Mouse (Mus musculus) testis, postnatal 10 days (tissue): ENCODE results near the gene Smim4.

Source experiments
- DNase-seq: peaks from one replicate; pipeline ENCODE4 v3.0.0; 2021; ENCODE audit warnings: low spot score

Smim4 gene

GRCm38 (mm10) chr14:31114011-31114410 lies 14.7 kb downstream of the Smim4 start:
- no peak for DNase-seq

GRCm38 (mm10) chr14:31112187-31112586 lies 16.6 kb downstream of the Smim4 start:
- DNase-seq, result no peak

- no peak for DNase-seq
Measured at GRCm38 (mm10) chr14:31110613-31111012, 18.1 kb downstream of the Smim4 start.

- no peak for DNase-seq
Measured at GRCm38 (mm10) chr14:31105156-31105555, 23.6 kb downstream of the Smim4 start.

- DNase-seq, result no peak
Measured at GRCm38 (mm10) chr14:31089918-31090317, 38.8 kb downstream of the Smim4 start.

GRCm38 (mm10) chr14:31088515-31088914 lies 40.2 kb downstream of the Smim4 start:
- no peak for DNase-seq

- DNase-seq, result no peak
Measured at GRCm38 (mm10) chr14:31087433-31087832, 41.3 kb downstream of the Smim4 start.

GRCm38 (mm10) chr14:31081147-31081546 lies 47.6 kb downstream of the Smim4 start:
- DNase-seq, result no peak

GRCm38 (mm10) chr14:31079313-31080028 lies 49.3 kb downstream of the Smim4 start:
- no peak for DNase-seq

- DNase-seq, result no peak
Measured at GRCm38 (mm10) chr14:31078597-31079208, 50.1 kb downstream of the Smim4 start.

- no peak for DNase-seq
Measured at GRCm38 (mm10) chr14:31069086-31069733, 59.5 kb downstream of the Smim4 start.

- no peak for DNase-seq
Measured at GRCm38 (mm10) chr14:31062277-31062676, 66.5 kb downstream of the Smim4 start.

- no peak for DNase-seq
Measured at GRCm38 (mm10) chr14:31045817-31046216, 82.9 kb downstream of the Smim4 start.

- DNase-seq, result no peak
Measured at GRCm38 (mm10) chr14:31045296-31045695, 83.5 kb downstream of the Smim4 start.
